Mouse (Mus musculus): ENCODE results near the gene Dnmt3a. TPM values are rescaled to one million over a fixed set of nuclear protein-coding genes. Genes with fewer than 3 reads are reported as not detected.

Dnmt3a gene
- polyA plus RNA-seq, 1 experiment, result 11.8 TPM

GRCm38 (mm10) chr12:3857231-3857630, 51.4 kb downstream of the Dnmt3a start:
- TF ChIP-seq CTCF (conservative IDR thresholded peaks at IDR 0.05; ENCODE audit: insufficient read depth, insufficient read length, low read depth, low read length) (no peak), POLR2A (IDR thresholded peaks at IDR 0.05; ENCODE audit: low read depth, low read length) (no peak)
- DNase-seq, result no peak
- no peak overlapping the region for H3K27ac ChIP-seq (ENCODE audit: insufficient read depth, low read depth, low read length)
- 71% methylated on average over 3 of the region's 3 CpGs for WGBS
- H3K4me3 ChIP-seq (ENCODE audit: insufficient read depth, low read depth, low read length), result no peak overlapping the region
- no peaks in the 10 kb centered on the region for H3K27me3 ChIP-seq (replicated peaks; ENCODE audit: control insufficient read depth, insufficient read depth, low read length)
- no peaks in the 10 kb centered on the region for H3K36me3 ChIP-seq (ENCODE audit: control insufficient read depth, insufficient read depth, low read length)
- H3K4me1 ChIP-seq (ENCODE audit: control insufficient read depth, insufficient read depth, low read length), result peaks cover 60% of the 10 kb centered on the region

- Histone ChIP-seq H3K36me3 (ENCODE audit: control insufficient read depth, insufficient read depth, low read length) (no peaks in the 10 kb centered on the region), H3K4me1 (ENCODE audit: control insufficient read depth, insufficient read depth, low read length) (peaks cover 60% of the 10 kb centered on the region)
- 59% methylated on average over 9 of the region's 9 CpGs for WGBS
Observed at GRCm38 (mm10) chr12:3857773-3858172, 52.0 kb downstream of the Dnmt3a start.

GRCm38 (mm10) chr12:3858754-3859153, 52.9 kb downstream of the Dnmt3a start:
- WGBS, result 84% methylated on average over 4 of the region's 4 CpGs
- H3K4me1 ChIP-seq (ENCODE audit: control insufficient read depth, insufficient read depth, low read length), result peaks cover 60% of the 10 kb centered on the region
- DNase-seq, result no peak
- TF ChIP-seq CTCF (conservative IDR thresholded peaks at IDR 0.05; ENCODE audit: insufficient read depth, insufficient read length, low read depth, low read length) (no peak), POLR2A (IDR thresholded peaks at IDR 0.05; ENCODE audit: low read depth, low read length) (no peak)
- H3K4me3 ChIP-seq (ENCODE audit: insufficient read depth, low read depth, low read length), result no peak overlapping the region
- H3K27ac ChIP-seq (ENCODE audit: insufficient read depth, low read depth, low read length), result no peak overlapping the region
- H3K27me3 ChIP-seq (replicated peaks; ENCODE audit: control insufficient read depth, insufficient read depth, low read length), result no peaks in the 10 kb centered on the region
- no peaks in the 10 kb centered on the region for H3K36me3 ChIP-seq (ENCODE audit: control insufficient read depth, insufficient read depth, low read length)

More at GRCm38 (mm10) chr12:3857773-3858172, 52.0 kb downstream of the Dnmt3a start:
- no peaks in the 10 kb centered on the region for H3K27me3 ChIP-seq (replicated peaks; ENCODE audit: control insufficient read depth, insufficient read depth, low read length)
- TF ChIP-seq POLR2A (IDR thresholded peaks at IDR 0.05; ENCODE audit: low read depth, low read length) (no peak), CTCF (conservative IDR thresholded peaks at IDR 0.05; ENCODE audit: insufficient read depth, insufficient read length, low read depth, low read length) (no peak)
- H3K27ac ChIP-seq (ENCODE audit: insufficient read depth, low read depth, low read length), result no peak overlapping the region
- no peak for DNase-seq
- H3K4me3 ChIP-seq (ENCODE audit: insufficient read depth, low read depth, low read length), result no peak overlapping the region

- 41% methylated on average over 3 of the region's 3 CpGs for WGBS
- peak; percentile 75 for DNase-seq
Observed at GRCm38 (mm10) chr12:3859545-3859944, 53.7 kb downstream of the Dnmt3a start.

GRCm38 (mm10) chr12:3860005-3860404, 54.2 kb downstream of the Dnmt3a start:
- TF ChIP-seq POLR2A (IDR thresholded peaks at IDR 0.05; ENCODE audit: low read depth, low read length) (no peak), CTCF (conservative IDR thresholded peaks at IDR 0.05; ENCODE audit: insufficient read depth, insufficient read length, low read depth, low read length) (no peak)
- Histone ChIP-seq H3K36me3 (ENCODE audit: control insufficient read depth, insufficient read depth, low read length) (no peaks in the 10 kb centered on the region), H3K4me1 (ENCODE audit: control insufficient read depth, insufficient read depth, low read length) (peaks cover 54% of the 10 kb centered on the region), H3K27ac (ENCODE audit: insufficient read depth, low read depth, low read length) (no peak overlapping the region), H3K4me3 (ENCODE audit: insufficient read depth, low read depth, low read length) (no peak overlapping the region), H3K27me3 (replicated peaks; ENCODE audit: control insufficient read depth, insufficient read depth, low read length) (no peaks in the 10 kb centered on the region)
- WGBS, result 57% methylated on average over 5 of the region's 5 CpGs
- DNase-seq, result no peak

More at GRCm38 (mm10) chr12:3859545-3859944, 53.7 kb downstream of the Dnmt3a start:
- no peak overlapping the region for H3K27ac ChIP-seq (ENCODE audit: insufficient read depth, low read depth, low read length)
- H3K27me3 ChIP-seq (replicated peaks; ENCODE audit: control insufficient read depth, insufficient read depth, low read length), result no peaks in the 10 kb centered on the region
- H3K4me1 ChIP-seq (ENCODE audit: control insufficient read depth, insufficient read depth, low read length), result peaks cover 58% of the 10 kb centered on the region
- H3K4me3 ChIP-seq (ENCODE audit: insufficient read depth, low read depth, low read length), result no peak overlapping the region
- no peaks in the 10 kb centered on the region for H3K36me3 ChIP-seq (ENCODE audit: control insufficient read depth, insufficient read depth, low read length)
- TF ChIP-seq POLR2A (IDR thresholded peaks at IDR 0.05; ENCODE audit: low read depth, low read length), result no peak
- no peak for TF ChIP-seq CTCF (conservative IDR thresholded peaks at IDR 0.05; ENCODE audit: insufficient read depth, insufficient read length, low read depth, low read length)

- 29% methylated on average over 4 of the region's 4 CpGs for WGBS
- Histone ChIP-seq H3K4me3 (ENCODE audit: insufficient read depth, low read depth, low read length) (no peak overlapping the region), H3K27me3 (replicated peaks; ENCODE audit: control insufficient read depth, insufficient read depth, low read length) (no peaks in the 10 kb centered on the region), H3K4me1 (ENCODE audit: control insufficient read depth, insufficient read depth, low read length) (peaks cover 42% of the 10 kb centered on the region), H3K36me3 (ENCODE audit: control insufficient read depth, insufficient read depth, low read length) (no peaks in the 10 kb centered on the region), H3K27ac (ENCODE audit: insufficient read depth, low read depth, low read length) (peak overlapping the region; percentile 2; the same call in 1 of the 2 replicates)
- no peak for TF ChIP-seq POLR2A (IDR thresholded peaks at IDR 0.05; ENCODE audit: low read depth, low read length)
- no peak for TF ChIP-seq CTCF (conservative IDR thresholded peaks at IDR 0.05; ENCODE audit: insufficient read depth, insufficient read length, low read depth, low read length)
- DNase-seq, result peak; percentile 71
Observed at GRCm38 (mm10) chr12:3861665-3862228, 55.9 kb downstream of the Dnmt3a start.

- H3K27me3 ChIP-seq (replicated peaks; ENCODE audit: control insufficient read depth, insufficient read depth, low read length), result no peaks in the 10 kb centered on the region
- H3K27ac ChIP-seq (ENCODE audit: insufficient read depth, low read depth, low read length), result peak overlapping the region; percentile 2; the same call in 1 of the 2 replicates
- no peak overlapping the region for H3K4me3 ChIP-seq (ENCODE audit: insufficient read depth, low read depth, low read length)
- H3K36me3 ChIP-seq (ENCODE audit: control insufficient read depth, insufficient read depth, low read length), result no peaks in the 10 kb centered on the region
- DNase-seq, result no peak
- TF ChIP-seq POLR2A (IDR thresholded peaks at IDR 0.05; ENCODE audit: low read depth, low read length) (no peak), CTCF (conservative IDR thresholded peaks at IDR 0.05; ENCODE audit: insufficient read depth, insufficient read length, low read depth, low read length) (no peak)
- peaks cover 42% of the 10 kb centered on the region for H3K4me1 ChIP-seq (ENCODE audit: control insufficient read depth, insufficient read depth, low read length)
- WGBS, result 83% methylated on average over 6 of the region's 6 CpGs
Observed at GRCm38 (mm10) chr12:3862253-3862652, 56.4 kb downstream of the Dnmt3a start.
